In the genomic region with DNA sequence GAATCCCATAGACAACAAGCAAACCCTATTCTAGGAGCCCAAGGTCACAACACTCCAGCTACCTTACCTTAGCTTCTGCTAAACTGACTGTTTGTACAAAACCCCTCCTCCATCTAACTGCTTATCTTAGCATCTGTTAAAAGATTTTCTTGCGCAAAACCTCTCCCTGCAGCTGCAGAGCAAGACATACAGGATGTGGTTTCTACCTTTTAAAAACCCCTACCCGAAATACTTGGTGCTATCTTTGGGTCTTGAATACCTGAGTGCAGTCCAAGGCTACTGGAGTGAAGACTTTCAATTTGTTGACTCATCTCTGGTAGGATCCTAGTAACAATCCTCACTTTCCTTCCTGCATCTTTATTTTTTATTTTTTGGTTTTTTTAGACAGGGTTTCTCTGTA, we compare ENCODE assay signal across 16 mouse cellular contexts. TPM values are rescaled to one million over a fixed set of nuclear protein-coding genes. Genes with fewer than 3 reads are reported as not detected.
DNase-seq lines count a peak whose midpoint lies in the region; ATAC-seq and TF ChIP-seq lines count a peak whose summit lies in the region.
"Had no signal": no experiment of that assay in that cellular context is flagged by ENCODE, and none has a peak within 500 bp of the region (broad histone marks: within the 10 kb centered on the region; RNA-seq: fewer than 3 reads in every experiment).

No protein-coding gene starts in this region.

- no peaks in the 10 kb centered on the region for H3K27me3 ChIP-seq in CH12.LX (replicated peaks)
- peaks cover 7% of the 10 kb centered on the region; the same call in 1 of the 2 replicates for H3K27me3 ChIP-seq in midbrain, embryonic 10.5 days (ENCODE audit: low read depth, poor library complexity, severe bottlenecking)
- no peaks in the 10 kb centered on the region for H3K27me3 ChIP-seq in hindbrain, postnatal 0 days (ENCODE audit: insufficient read depth, low read length)
- H3K27me3 ChIP-seq: embryonic facial prominence, embryonic 13.5 days; heart, embryonic 15.5 days had no signal

- in situ Hi-C loops in CH12.LX (cut with MboI; ENCODE audit: low pct_ligation_motif_present, low pct_unique_long_range_greater_than_20kb, low sequenced_read_pairs), result no loop called here

- H3K4me3 ChIP-seq in CH12.LX (replicated peaks in 1 of 3; ENCODE audit: low read depth in 2 of 3, low read length in 2 of 3, poor library complexity in 1 of 3), result no peak overlapping the region
- no peak overlapping the region for H3K4me3 ChIP-seq in midbrain, embryonic 10.5 days
- H3K4me3 ChIP-seq in hindbrain, postnatal 0 days (ENCODE audit: low read length), result no peak overlapping the region
- H3K4me3 ChIP-seq: embryonic facial prominence, embryonic 13.5 days; heart, embryonic 15.5 days had no signal

- no peak for TF ChIP-seq RAD21 in CH12.LX (IDR thresholded peaks at IDR 0.05; ENCODE audit: low read depth, low read length)

- dilution Hi-C loops in CH12.LX (cut with MboI; ENCODE audit: extremely low pct_ligation_motif_present, extremely low pct_unique_long_range_greater_than_20kb, low sequenced_read_pairs), result no loop called here

- ATAC-seq in inflammation-experienced regulatory T-cells, adult 6 months, result peak; percentile 91
- no peak for ATAC-seq in hindbrain, postnatal 0 days
- ATAC-seq: hindbrain, embryonic 16.5 days had no signal

- H3K27ac ChIP-seq in CH12.LX (ENCODE audit: insufficient read depth, low read depth), result peak overlapping the region; percentile 68; the same call in 1 of the 2 replicates
- no peak overlapping the region for H3K27ac ChIP-seq in midbrain, embryonic 10.5 days (replicated peaks)
- H3K27ac ChIP-seq in hindbrain, postnatal 0 days, result no peak overlapping the region
- H3K27ac ChIP-seq: embryonic facial prominence, embryonic 13.5 days; heart, embryonic 15.5 days; liver, embryonic 14.5 days had no signal

- WGBS in midbrain, embryonic 10.5 days, result 90% methylated on average over 2 of the region's 2 CpGs
- 95% methylated on average over 2 of the region's 2 CpGs for WGBS in hindbrain, postnatal 0 days

- no peaks in the 10 kb centered on the region; the same call in 1 of the 2 replicates for H3K79me2 ChIP-seq in CH12.LX (replicated peaks; ENCODE audit: control insufficient read depth, extremely low read depth, insufficient read depth, poor library complexity, severe bottlenecking)

- H3K9ac ChIP-seq in CH12.LX (ENCODE audit: insufficient read depth, low read depth), result 0 out of 2 replicates have a peak overlapping the region, but pooled peaks have one; percentile 29
- no peak overlapping the region for H3K9ac ChIP-seq in hindbrain, postnatal 0 days (replicated peaks; ENCODE audit: low read length)
- H3K9ac ChIP-seq: embryonic facial prominence, embryonic 13.5 days; heart, embryonic 15.5 days; liver, embryonic 14.5 days had no signal

- no peaks in the 10 kb centered on the region for H3K9me3 ChIP-seq in CH12.LX (replicated peaks; ENCODE audit: low read length)
- no peaks in the 10 kb centered on the region for H3K9me3 ChIP-seq in midbrain, embryonic 10.5 days (replicated peaks)
- no peaks in the 10 kb centered on the region for H3K9me3 ChIP-seq in hindbrain, postnatal 0 days (ENCODE audit: low read length)
- H3K9me3 ChIP-seq: embryonic facial prominence, embryonic 13.5 days; heart, embryonic 15.5 days had no signal

- TF ChIP-seq EP300 in CH12.LX (IDR thresholded peaks at IDR 0.05; ENCODE audit: low read length), result peak; percentile 95

- DNase-seq in lung, postnatal 25 days (ENCODE audit: low spot score), result peak; percentile 26
- DNase-seq in lung, postnatal 14 days, result no peak
- peak; percentile 87 for DNase-seq in CH12.LX (ENCODE audit: extremely low read depth)
- DNase-seq in thymus, postnatal 10 days (ENCODE audit: low spot score in 2 of 2), result peak; percentile 53 to 59
- DNase-seq in right cerebral cortex, postnatal 14 days, result no peak
- DNase-seq in midbrain, embryonic 10.5 days (ENCODE audit: low spot score), result no peak
- DNase-seq in hindbrain, postnatal 0 days (ENCODE audit: low spot score), result no peak
- DNase-seq: cerebellum, adult 18-20 months; kidney, adult 9 months; lung, postnatal 10 days; midbrain, embryonic 14.5 days had no signal

- peak overlapping the region; percentile 46; the same call in 1 of the 2 replicates for H3K4me2 ChIP-seq in CH12.LX (ENCODE audit: insufficient read depth, low read depth, poor library complexity, severe bottlenecking)
- H3K4me2 ChIP-seq in hindbrain, postnatal 0 days (ENCODE audit: low read depth, low read length), result no peak overlapping the region
- H3K4me2 ChIP-seq: embryonic facial prominence, embryonic 13.5 days; heart, embryonic 15.5 days had no signal

- TF ChIP-seq POLR2A in CH12.LX (IDR thresholded peaks at IDR 0.05; ENCODE audit: low read depth, low read length), result peak; percentile 38; the same call in 1 of the 2 replicates

- peaks cover 17 to 46% of the 10 kb centered on the region in 2 experiments for H3K36me3 ChIP-seq in CH12.LX (replicated peaks in 1 of 2; ENCODE audit: control insufficient read depth in 1 of 2, insufficient read depth in 1 of 2, low read length in 1 of 2)
- peaks cover 60% of the 10 kb centered on the region for H3K36me3 ChIP-seq in midbrain, embryonic 10.5 days
- peaks cover 9% of the 10 kb centered on the region; the same call in 1 of the 2 replicates for H3K36me3 ChIP-seq in hindbrain, postnatal 0 days (ENCODE audit: insufficient read depth, low read length)

- peaks cover 17 to 68% of the 10 kb centered on the region in 2 experiments for H3K4me1 ChIP-seq in CH12.LX (ENCODE audit: control insufficient read depth in 1 of 2, insufficient read depth in 2 of 2)
- H3K4me1 ChIP-seq in midbrain, embryonic 10.5 days, result peaks cover 17% of the 10 kb centered on the region
- H3K4me1 ChIP-seq in hindbrain, postnatal 0 days (ENCODE audit: insufficient read depth, low read length), result no peaks in the 10 kb centered on the region
- H3K4me1 ChIP-seq: embryonic facial prominence, embryonic 13.5 days; heart, embryonic 15.5 days had no signal

- TF ChIP-seq CTCF in CH12.LX (conservative IDR thresholded peaks at IDR 0.05 in 1 of 2, IDR thresholded peaks at IDR 0.05 in 1 of 2; ENCODE audit: low read depth in 2 of 2, low read length in 2 of 2), result no peak
- TF ChIP-seq CTCF in hindbrain, postnatal 0 days (IDR thresholded peaks at IDR 0.05; ENCODE audit: low read depth), result no peak

TF ChIP-seq in CH12.LX, 34 proteins besides CTCF, POLR2A, EP300 and RAD21:
- no peak for TF ChIP-seq SMC3 (IDR thresholded peaks at IDR 0.05; ENCODE audit: low read depth, low read length)
- peak; percentile 91 for TF ChIP-seq TCF12 (IDR thresholded peaks at IDR 0.05; ENCODE audit: low read depth, low read length)
- TF ChIP-seq JUN (IDR thresholded peaks at IDR 0.05; ENCODE audit: insufficient read depth, low read depth, low read length), result peak; percentile 54
- TF ChIP-seq SIN3A (IDR thresholded peaks at IDR 0.05; ENCODE audit: low read length), result peak; percentile 82
- peak; percentile 53 for TF ChIP-seq JUND (conservative IDR thresholded peaks at IDR 0.05; ENCODE audit: low read depth, low read length)
- TF ChIP-seq E2F4 (IDR thresholded peaks at IDR 0.05; ENCODE audit: insufficient replicate concordance, low read depth, low read length), result no peak
- no peak for TF ChIP-seq ZNF384 (IDR thresholded peaks at IDR 0.05; ENCODE audit: low read depth, low read length)
- peak; percentile 42; the same call in 1 of the 2 replicates for TF ChIP-seq MYC (IDR thresholded peaks at IDR 0.05; ENCODE audit: low read depth, low read length)
- no peak for TF ChIP-seq ZMIZ1 (IDR thresholded peaks at IDR 0.05; ENCODE audit: low read depth, low read length)
- TF ChIP-seq CHD2 (IDR thresholded peaks at IDR 0.05; ENCODE audit: low read length), result peak; percentile 82
- no peak for TF ChIP-seq ELF1 (IDR thresholded peaks at IDR 0.05; ENCODE audit: low read depth, low read length)
- TF ChIP-seq TBP (conservative IDR thresholded peaks at IDR 0.05; ENCODE audit: low read depth, low read length), result peak; percentile 41; the same call in 1 of the 2 replicates
- peak; percentile 70 for TF ChIP-seq MAFK (IDR thresholded peaks at IDR 0.05; ENCODE audit: insufficient replicate concordance, low read length)
- TF ChIP-seq BHLHE40 (IDR thresholded peaks at IDR 0.05; ENCODE audit: low read depth, low read length), result peak; percentile 72
- peak; percentile 89 for TF ChIP-seq ETS1 (conservative IDR thresholded peaks at IDR 0.05; ENCODE audit: low read depth, low read length)
- TF ChIP-seq HCFC1 (IDR thresholded peaks at IDR 0.05; ENCODE audit: low read depth, low read length), result no peak
- peak; percentile 80 for TF ChIP-seq IRF4 (IDR thresholded peaks at IDR 0.05; ENCODE audit: low read depth, low read length)
- peak; percentile 98 for TF ChIP-seq MEF2A (IDR thresholded peaks at IDR 0.05; ENCODE audit: borderline replicate concordance, low read depth, low read length)
- no peak for TF ChIP-seq PAX5 (IDR thresholded peaks at IDR 0.05; ENCODE audit: low read length)
- TF ChIP-seq USF2 (conservative IDR thresholded peaks at IDR 0.05; ENCODE audit: low read depth, low read length), result no peak

RNA-seq across cellular contexts. Expression of a gene that starts 50.5 kb away (rescaled TPM):
- total RNA-seq in CH12.LX (2012; rRNA removed) (11.8 and 12.7 TPM in 2 replicates), CH12.LX (2014; rRNA removed) (19.5 and 23.4 TPM in 2 replicates)
- 15.9 and 18.0 TPM in 2 replicates for polyA plus RNA-seq in CH12.LX (2012; ENCODE audit: insufficient read length, low read depth)
- 10 to 100 TPM; 10.2 to 14.6 (median 14.5) TPM for polyA plus RNA-seq in inflammation-experienced regulatory T-cells, adult 6 months (2017; shearing (Covaris generic))
- polyA plus RNA-seq in midbrain, embryonic 10.5 days (2016; fragmentation: Nextera tagmentation; extraction: Ambion mirVana), result 17.8 and 19.3 TPM in 2 replicates
- 26.4 and 31.4 TPM in 2 replicates for total RNA-seq in hindbrain, postnatal 0 days (2014; rRNA removed)
- 13.7 and 15.7 TPM in 2 replicates for polyA plus RNA-seq in hindbrain, postnatal 0 days (2015; fragmentation: Nextera tagmentation; extraction: Ambion mirVana)

Comparison
In these comparisons a context has a peak if more than half of its experiments do, and no peak if none do; other contexts are left out.
1. DNase-seq: peak in lung, postnatal 25 days (single experiment), CH12.LX (single experiment) and thymus, postnatal 10 days (2 of 2); none in lung, postnatal 14 days (single experiment), right cerebral cortex, postnatal 14 days (single experiment), midbrain, embryonic 10.5 days (single experiment) and hindbrain, postnatal 0 days (single experiment).